Mouse (Mus musculus): ENCODE measurements around the gene Dscaml1. TPM values are rescaled to one million over a fixed set of nuclear protein-coding genes. Genes with fewer than 3 reads are reported as not detected.

Dscaml1 gene
- polyA plus RNA-seq (2012; rRNA removed), result 11.3 and 12.4 TPM in 2 replicates

- DNase-seq, result no peak
- Histone ChIP-seq H3K36me3 (ENCODE audit: control insufficient read depth, insufficient read depth, low read length) (no peaks in the 10 kb centered on the region), H3K27me3 (ENCODE audit: control insufficient read depth, insufficient read depth, low read length) (peaks cover 17% of the 10 kb centered on the region), H3K4me3 (ENCODE audit: control insufficient read depth, insufficient read depth, low read length) (no peak within 1 kb of the TSS), H3K27ac (ENCODE audit: control insufficient read depth, insufficient read depth, low read length) (no peak within 1 kb of the TSS), H3K4me1 (replicated peaks; ENCODE audit: control insufficient read depth, insufficient read depth, low read length) (no peaks in the 10 kb centered on the region)
- 87% methylated on average over 4 of the region's 4 CpGs for WGBS
- TF ChIP-seq POLR2A (IDR thresholded peaks at IDR 0.05; ENCODE audit: control insufficient read depth, extremely low read depth, insufficient read depth, low read length, poor library complexity) (no peak), CTCF (IDR thresholded peaks at IDR 0.05; ENCODE audit: borderline replicate concordance, control insufficient read depth, extremely low read depth, insufficient read depth, low read length, poor library complexity) (no peak)
Observed at GRCm38 (mm10) chr9:45426456-45426855, at the start of gene Dscaml1. Dscaml1 (plus strand) TSS chr9:45426628.

- no peaks in the 10 kb centered on the region for H3K36me3 ChIP-seq (ENCODE audit: control insufficient read depth, insufficient read depth, low read length)
- no peaks in the 10 kb centered on the region for H3K4me1 ChIP-seq (replicated peaks; ENCODE audit: control insufficient read depth, insufficient read depth, low read length)
- H3K27ac ChIP-seq (ENCODE audit: control insufficient read depth, insufficient read depth, low read length), result no peak overlapping the region
- TF ChIP-seq POLR2A (IDR thresholded peaks at IDR 0.05; ENCODE audit: control insufficient read depth, extremely low read depth, insufficient read depth, low read length, poor library complexity) (no peak), CTCF (IDR thresholded peaks at IDR 0.05; ENCODE audit: borderline replicate concordance, control insufficient read depth, extremely low read depth, insufficient read depth, low read length, poor library complexity) (no peak)
- 80% methylated on average over 2 of the region's 2 CpGs for WGBS
- no peak overlapping the region for H3K4me3 ChIP-seq (ENCODE audit: control insufficient read depth, insufficient read depth, low read length)
- no peak for DNase-seq
- no peaks in the 10 kb centered on the region; the same call in 1 of the 2 replicates for H3K27me3 ChIP-seq (ENCODE audit: control insufficient read depth, insufficient read depth, low read length)
Observed at GRCm38 (mm10) chr9:45376883-45377282, 49.5 kb upstream of the Dscaml1 start.

GRCm38 (mm10) chr9:45380411-45381251 lies 45.8 kb upstream of the Dscaml1 start:
- TF ChIP-seq CTCF (IDR thresholded peaks at IDR 0.05; ENCODE audit: borderline replicate concordance, control insufficient read depth, extremely low read depth, insufficient read depth, low read length, poor library complexity) (no peak), POLR2A (IDR thresholded peaks at IDR 0.05; ENCODE audit: control insufficient read depth, extremely low read depth, insufficient read depth, low read length, poor library complexity) (no peak)
- Histone ChIP-seq H3K36me3 (ENCODE audit: control insufficient read depth, insufficient read depth, low read length) (no peaks in the 10 kb centered on the region), H3K4me3 (ENCODE audit: control insufficient read depth, insufficient read depth, low read length) (no peak overlapping the region), H3K27ac (ENCODE audit: control insufficient read depth, insufficient read depth, low read length) (no peak overlapping the region), H3K27me3 (ENCODE audit: control insufficient read depth, insufficient read depth, low read length) (no peaks in the 10 kb centered on the region), H3K4me1 (replicated peaks; ENCODE audit: control insufficient read depth, insufficient read depth, low read length) (no peaks in the 10 kb centered on the region)
- DNase-seq, result no peak
- 79% methylated on average over 10 of the region's 10 CpGs for WGBS

GRCm38 (mm10) chr9:45382336-45382735 lies 44.1 kb upstream of the Dscaml1 start:
- H3K27ac ChIP-seq (ENCODE audit: control insufficient read depth, insufficient read depth, low read length), result no peak overlapping the region
- no peaks in the 10 kb centered on the region for H3K4me1 ChIP-seq (replicated peaks; ENCODE audit: control insufficient read depth, insufficient read depth, low read length)
- no peak overlapping the region for H3K4me3 ChIP-seq (ENCODE audit: control insufficient read depth, insufficient read depth, low read length)
- DNase-seq, result no peak
- H3K27me3 ChIP-seq (ENCODE audit: control insufficient read depth, insufficient read depth, low read length), result no peaks in the 10 kb centered on the region
- no peaks in the 10 kb centered on the region for H3K36me3 ChIP-seq (ENCODE audit: control insufficient read depth, insufficient read depth, low read length)
- WGBS, result 96% methylated on average over 5 of the region's 5 CpGs
- no peak for TF ChIP-seq CTCF (IDR thresholded peaks at IDR 0.05; ENCODE audit: borderline replicate concordance, control insufficient read depth, extremely low read depth, insufficient read depth, low read length, poor library complexity)
- TF ChIP-seq POLR2A (IDR thresholded peaks at IDR 0.05; ENCODE audit: control insufficient read depth, extremely low read depth, insufficient read depth, low read length, poor library complexity), result no peak

GRCm38 (mm10) chr9:45382834-45383233 lies 43.6 kb upstream of the Dscaml1 start:
- Histone ChIP-seq H3K36me3 (ENCODE audit: control insufficient read depth, insufficient read depth, low read length) (no peaks in the 10 kb centered on the region), H3K27me3 (ENCODE audit: control insufficient read depth, insufficient read depth, low read length) (no peaks in the 10 kb centered on the region), H3K4me3 (ENCODE audit: control insufficient read depth, insufficient read depth, low read length) (no peak overlapping the region), H3K27ac (ENCODE audit: control insufficient read depth, insufficient read depth, low read length) (no peak overlapping the region), H3K4me1 (replicated peaks; ENCODE audit: control insufficient read depth, insufficient read depth, low read length) (no peaks in the 10 kb centered on the region)
- 94% methylated on average over 5 of the region's 5 CpGs for WGBS
- DNase-seq, result no peak
- TF ChIP-seq CTCF (IDR thresholded peaks at IDR 0.05; ENCODE audit: borderline replicate concordance, control insufficient read depth, extremely low read depth, insufficient read depth, low read length, poor library complexity) (no peak), POLR2A (IDR thresholded peaks at IDR 0.05; ENCODE audit: control insufficient read depth, extremely low read depth, insufficient read depth, low read length, poor library complexity) (no peak)

GRCm38 (mm10) chr9:45383883-45384282 lies 42.5 kb upstream of the Dscaml1 start:
- TF ChIP-seq POLR2A (IDR thresholded peaks at IDR 0.05; ENCODE audit: control insufficient read depth, extremely low read depth, insufficient read depth, low read length, poor library complexity), result no peak
- no peak for TF ChIP-seq CTCF (IDR thresholded peaks at IDR 0.05; ENCODE audit: borderline replicate concordance, control insufficient read depth, extremely low read depth, insufficient read depth, low read length, poor library complexity)
- Histone ChIP-seq H3K36me3 (ENCODE audit: control insufficient read depth, insufficient read depth, low read length) (no peaks in the 10 kb centered on the region), H3K4me1 (replicated peaks; ENCODE audit: control insufficient read depth, insufficient read depth, low read length) (no peaks in the 10 kb centered on the region), H3K4me3 (ENCODE audit: control insufficient read depth, insufficient read depth, low read length) (no peak overlapping the region), H3K27ac (ENCODE audit: control insufficient read depth, insufficient read depth, low read length) (no peak overlapping the region), H3K27me3 (ENCODE audit: control insufficient read depth, insufficient read depth, low read length) (no peaks in the 10 kb centered on the region)
- no peak for DNase-seq
- WGBS, result 94% methylated on average over 6 of the region's 6 CpGs

Data from thymus, adult 2 months (tissue).